Mouse (Mus musculus): Measurements from ENCODE around the gene Prmt7. TPM values are rescaled to one million over a fixed set of nuclear protein-coding genes. Genes with fewer than 3 reads are reported as not detected.

Gene Prmt7
- polyA plus RNA-seq, 1 experiment from 2014 or later, result 56.5 TPM

DNA sequence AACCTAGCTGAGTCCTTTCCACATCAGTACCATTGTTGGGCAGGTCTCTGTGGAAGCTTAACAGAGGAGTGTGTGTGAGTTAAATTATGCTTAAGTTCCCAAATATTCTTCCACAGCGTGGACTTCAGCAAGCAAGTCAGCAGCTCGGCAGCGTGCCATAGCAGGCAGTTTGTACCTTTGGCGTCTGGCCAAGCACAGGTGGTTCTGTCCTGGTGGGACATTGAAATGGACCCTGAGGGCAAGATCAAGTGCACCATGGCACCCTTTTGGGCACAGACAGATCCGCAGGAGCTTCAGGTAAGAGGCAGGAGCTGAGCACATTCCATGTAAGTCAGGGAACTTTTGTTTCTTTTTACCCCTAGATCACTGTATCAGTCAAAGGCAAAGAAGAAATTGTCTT, 26.4 kb downstream of the Prmt7 start:
- Histone ChIP-seq H3K27ac (replicated peaks; ENCODE audit: low read depth, low read length) (no peak overlapping the region), H3K9me3 (ENCODE audit: control insufficient read depth, low read length) (no peaks in the 10 kb centered on the region), H3K4me1 (ENCODE audit: control insufficient read depth, insufficient read depth, low read length) (no peaks in the 10 kb centered on the region), H3K36me3 (ENCODE audit: control insufficient read depth, insufficient read depth, low read length) (peaks cover 60% of the 10 kb centered on the region), H3K9ac (replicated peaks; ENCODE audit: low read length) (no peak overlapping the region), H3K4me3 (replicated peaks; ENCODE audit: low read depth, low read length) (no peak overlapping the region), H3K27me3 (ENCODE audit: control insufficient read depth, insufficient read depth, low read length) (no peaks in the 10 kb centered on the region), H3K4me2 (ENCODE audit: low read length) (no peak overlapping the region)
- ATAC-seq (ENCODE audit: low FRiP score, low TSS enrichment) (no peak), DNase-seq (no peak)
- WGBS, result 92% methylated on average over 5 of the region's 5 CpGs

DNA sequence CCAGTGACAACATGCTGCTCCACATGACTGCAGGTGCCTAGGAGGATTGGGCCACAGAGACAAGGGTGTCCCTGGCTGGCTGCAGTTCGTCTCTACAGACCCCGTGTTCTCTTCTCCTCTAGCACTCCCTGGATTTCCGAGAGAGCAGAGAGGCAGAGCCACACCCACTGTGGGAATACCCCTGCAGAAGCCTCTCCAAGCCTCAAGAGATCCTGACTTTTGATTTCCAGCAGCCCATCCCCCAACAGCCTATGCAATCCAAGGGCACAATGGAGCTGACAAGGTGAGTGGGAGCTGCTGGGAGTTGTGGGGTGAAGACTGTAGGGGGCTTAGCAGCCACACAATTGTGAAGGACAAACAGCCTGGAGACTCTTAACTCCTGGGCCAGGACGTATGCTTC, 39.5 kb downstream of the Prmt7 start:
- 0 out of 2 replicates have a peak, but pooled peaks cover 6% of the 10 kb centered on the region for H3K4me1 ChIP-seq (ENCODE audit: control insufficient read depth, insufficient read depth, low read length)
- peaks cover 84% of the 10 kb centered on the region for H3K36me3 ChIP-seq (ENCODE audit: control insufficient read depth, insufficient read depth, low read length)
- DNase-seq, result no peak
- no peaks in the 10 kb centered on the region for H3K27me3 ChIP-seq (ENCODE audit: control insufficient read depth, insufficient read depth, low read length)
- H3K4me3 ChIP-seq (replicated peaks; ENCODE audit: low read depth, low read length), result no peak overlapping the region
- 67% methylated on average over 4 of the region's 4 CpGs for WGBS
- ATAC-seq (ENCODE audit: low FRiP score, low TSS enrichment), result no peak
- H3K9me3 ChIP-seq (ENCODE audit: control insufficient read depth, low read length), result no peaks in the 10 kb centered on the region
- peak overlapping the region; percentile 52; the same call in 1 of the 2 replicates for H3K27ac ChIP-seq (replicated peaks; ENCODE audit: low read depth, low read length)
- no peak overlapping the region for H3K9ac ChIP-seq (replicated peaks; ENCODE audit: low read length)
- H3K4me2 ChIP-seq (ENCODE audit: low read length), result no peak overlapping the region

DNA sequence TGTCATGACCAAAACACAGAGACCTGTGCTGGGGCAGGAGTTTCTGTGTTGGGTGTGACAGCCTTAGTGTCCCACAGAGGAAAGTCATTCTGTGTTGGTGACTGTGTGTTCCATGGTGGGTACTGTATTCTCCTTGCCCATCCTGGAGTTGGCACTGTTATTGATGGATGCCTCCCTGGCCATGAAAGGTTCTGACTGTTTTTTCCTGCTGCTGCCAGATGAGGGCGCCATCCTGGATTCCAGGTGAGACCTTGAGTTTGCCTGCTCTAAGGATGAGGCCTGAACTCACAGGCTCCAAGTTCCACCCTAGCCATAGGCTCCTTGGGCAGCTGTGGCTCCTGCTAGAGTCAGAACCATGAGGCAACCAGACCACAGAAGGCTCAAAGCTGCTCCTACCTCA, 47.4 kb downstream of the Prmt7 start:
- no peak for ATAC-seq (ENCODE audit: low FRiP score, low TSS enrichment)
- Histone ChIP-seq H3K9me3 (ENCODE audit: control insufficient read depth, low read length) (no peaks in the 10 kb centered on the region), H3K27ac (replicated peaks; ENCODE audit: low read depth, low read length) (no peak overlapping the region), H3K36me3 (ENCODE audit: control insufficient read depth, insufficient read depth, low read length) (peaks cover 65% of the 10 kb centered on the region), H3K9ac (replicated peaks; ENCODE audit: low read length) (no peak overlapping the region), H3K27me3 (ENCODE audit: control insufficient read depth, insufficient read depth, low read length) (no peaks in the 10 kb centered on the region), H3K4me3 (replicated peaks; ENCODE audit: low read depth, low read length) (no peak overlapping the region), H3K4me1 (ENCODE audit: control insufficient read depth, insufficient read depth, low read length) (no peaks in the 10 kb centered on the region), H3K4me2 (ENCODE audit: low read length) (no peak overlapping the region)
- no peak for DNase-seq
- WGBS, result 26% methylated on average over 1 of the region's 1 CpGs

DNA sequence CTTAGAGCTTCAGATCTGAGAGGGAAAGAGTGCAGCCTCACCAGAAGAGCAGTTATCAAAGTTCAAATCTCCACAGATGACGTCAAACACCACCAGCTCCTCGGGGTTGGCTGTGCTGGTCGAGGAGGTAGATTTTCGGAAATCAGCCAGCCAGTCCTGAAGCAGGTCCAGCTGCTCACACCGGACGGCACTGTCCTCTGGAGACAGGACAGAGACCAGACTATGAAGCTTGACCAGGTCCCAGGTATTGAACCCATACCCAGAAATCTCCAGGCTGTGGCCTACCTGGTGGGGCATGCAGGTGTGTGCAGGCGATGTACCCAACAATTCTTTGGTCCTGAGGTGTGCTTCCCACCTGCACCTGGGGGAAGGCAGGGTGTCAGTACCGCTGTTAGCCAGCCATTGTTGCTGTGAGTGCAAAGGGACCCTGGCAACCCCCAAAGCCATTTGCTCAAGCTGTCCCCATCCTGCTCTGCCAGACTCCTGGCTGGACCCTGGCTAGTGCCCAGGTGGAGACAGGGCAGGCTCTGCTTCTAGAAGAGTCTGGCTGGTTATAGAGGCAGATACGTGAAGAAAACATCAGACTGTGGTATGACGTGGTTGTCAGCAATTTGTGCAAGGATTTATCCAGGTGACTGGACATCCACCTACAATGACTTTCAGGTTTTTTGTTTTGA, 49.0 kb downstream of the Prmt7 start:
- 94% methylated on average over 10 of the region's 10 CpGs for WGBS
- H3K9me3 ChIP-seq (ENCODE audit: control insufficient read depth, low read length), result no peaks in the 10 kb centered on the region
- DNase-seq (no peak), ATAC-seq (ENCODE audit: low FRiP score, low TSS enrichment) (no peak)
- no peaks in the 10 kb centered on the region for H3K27me3 ChIP-seq (ENCODE audit: control insufficient read depth, insufficient read depth, low read length)
- no peak overlapping the region for H3K9ac ChIP-seq (replicated peaks; ENCODE audit: low read length)
- no peak overlapping the region for H3K4me2 ChIP-seq (ENCODE audit: low read length)
- H3K4me3 ChIP-seq (replicated peaks; ENCODE audit: low read depth, low read length), result no peak overlapping the region
- no peaks in the 10 kb centered on the region for H3K4me1 ChIP-seq (ENCODE audit: control insufficient read depth, insufficient read depth, low read length)
- H3K27ac ChIP-seq (replicated peaks; ENCODE audit: low read depth, low read length), result no peak overlapping the region
- peaks cover 65% of the 10 kb centered on the region for H3K36me3 ChIP-seq (ENCODE audit: control insufficient read depth, insufficient read depth, low read length)

DNA sequence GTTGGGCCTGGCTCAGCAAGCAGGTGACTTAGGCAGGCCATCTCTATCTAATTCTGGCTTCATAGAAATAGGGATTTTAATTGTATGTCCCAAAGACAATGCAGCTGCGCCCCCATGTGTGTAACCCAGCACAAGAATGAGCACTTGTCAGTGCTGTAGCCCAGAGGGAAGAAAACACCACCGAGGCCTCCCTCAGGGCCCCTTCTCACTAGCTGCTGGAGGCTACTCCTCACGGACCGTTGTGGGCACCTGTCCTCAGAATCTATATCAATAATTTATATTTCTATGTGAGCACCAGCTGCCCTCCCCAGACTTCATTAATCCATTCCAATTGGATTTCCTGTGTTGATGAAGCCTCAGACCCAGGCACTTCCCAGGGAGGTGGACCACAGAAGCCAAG, 50.2 kb downstream of the Prmt7 start:
- Histone ChIP-seq H3K9ac (replicated peaks; ENCODE audit: low read length) (no peak overlapping the region), H3K9me3 (ENCODE audit: control insufficient read depth, low read length) (no peaks in the 10 kb centered on the region), H3K27me3 (ENCODE audit: control insufficient read depth, insufficient read depth, low read length) (no peaks in the 10 kb centered on the region), H3K4me3 (replicated peaks; ENCODE audit: low read depth, low read length) (no peak overlapping the region), H3K27ac (replicated peaks; ENCODE audit: low read depth, low read length) (no peak overlapping the region), H3K36me3 (ENCODE audit: control insufficient read depth, insufficient read depth, low read length) (peaks cover 65% of the 10 kb centered on the region), H3K4me2 (ENCODE audit: low read length) (no peak overlapping the region), H3K4me1 (ENCODE audit: control insufficient read depth, insufficient read depth, low read length) (no peaks in the 10 kb centered on the region)
- 57% methylated on average over 4 of the region's 4 CpGs for WGBS
- no peak for ATAC-seq (ENCODE audit: low FRiP score, low TSS enrichment)
- DNase-seq, result no peak

DNA sequence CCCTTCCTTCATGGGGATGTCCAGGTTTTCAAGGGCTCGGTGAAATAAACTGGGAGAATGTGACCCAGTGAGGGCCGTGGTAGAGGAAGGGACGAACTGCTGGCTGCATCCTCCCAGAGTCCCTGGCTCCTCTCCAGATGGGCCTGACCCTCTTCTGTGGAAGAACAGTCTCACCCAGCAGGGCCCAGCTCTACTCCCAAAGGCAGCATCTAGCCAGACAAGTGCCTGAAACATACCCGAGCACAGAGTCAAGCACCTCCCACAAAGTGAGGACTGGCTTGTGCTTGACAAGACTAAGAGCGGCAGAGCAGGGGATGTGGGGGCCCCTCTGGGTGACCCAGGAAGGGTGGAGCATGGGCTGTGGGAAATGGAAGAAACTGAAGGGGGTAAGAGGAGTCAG, 51.6 kb downstream of the Prmt7 start:
- H3K36me3 ChIP-seq (ENCODE audit: control insufficient read depth, insufficient read depth, low read length), result peaks cover 52% of the 10 kb centered on the region
- H3K4me3 ChIP-seq (replicated peaks; ENCODE audit: low read depth, low read length), result no peak overlapping the region
- no peaks in the 10 kb centered on the region for H3K27me3 ChIP-seq (ENCODE audit: control insufficient read depth, insufficient read depth, low read length)
- ATAC-seq (ENCODE audit: low FRiP score, low TSS enrichment), result no peak
- WGBS, result 75% methylated on average over 5 of the region's 5 CpGs
- H3K4me2 ChIP-seq (ENCODE audit: low read length), result no peak overlapping the region
- no peak overlapping the region for H3K27ac ChIP-seq (replicated peaks; ENCODE audit: low read depth, low read length)
- no peaks in the 10 kb centered on the region for H3K9me3 ChIP-seq (ENCODE audit: control insufficient read depth, low read length)
- H3K9ac ChIP-seq (replicated peaks; ENCODE audit: low read length), result no peak overlapping the region
- no peak for DNase-seq
- H3K4me1 ChIP-seq (ENCODE audit: control insufficient read depth, insufficient read depth, low read length), result no peaks in the 10 kb centered on the region

DNA sequence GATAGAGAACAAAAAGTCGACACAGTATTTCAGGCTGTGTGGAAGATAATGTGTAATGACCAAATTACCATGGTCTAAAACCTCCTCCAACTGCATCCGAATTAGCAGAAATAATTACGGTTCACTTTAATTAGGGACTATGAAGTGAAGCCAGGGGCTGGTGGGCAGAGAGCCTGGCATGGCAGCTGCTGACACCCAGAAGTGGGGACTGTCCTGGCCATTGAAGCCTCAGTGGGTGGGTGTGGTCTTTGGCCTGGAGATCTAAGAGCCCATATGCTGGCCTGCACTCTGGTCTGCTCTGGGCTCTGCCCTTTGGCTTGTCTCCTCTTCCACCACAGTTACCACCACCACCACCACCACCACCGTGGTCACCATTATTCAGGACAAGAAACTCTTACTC, 53.2 kb downstream of the Prmt7 start:
- Histone ChIP-seq H3K27me3 (ENCODE audit: control insufficient read depth, insufficient read depth, low read length) (no peaks in the 10 kb centered on the region), H3K27ac (replicated peaks; ENCODE audit: low read depth, low read length) (peak overlapping the region; percentile 61; the same call in 1 of the 2 replicates), H3K9ac (replicated peaks; ENCODE audit: low read length) (no peak overlapping the region), H3K9me3 (ENCODE audit: control insufficient read depth, low read length) (no peaks in the 10 kb centered on the region), H3K4me2 (ENCODE audit: low read length) (no peak overlapping the region), H3K36me3 (ENCODE audit: control insufficient read depth, insufficient read depth, low read length) (peaks cover 46% of the 10 kb centered on the region), H3K4me1 (ENCODE audit: control insufficient read depth, insufficient read depth, low read length) (no peaks in the 10 kb centered on the region), H3K4me3 (replicated peaks; ENCODE audit: low read depth, low read length) (no peak overlapping the region)
- DNase-seq (no peak), ATAC-seq (ENCODE audit: low FRiP score, low TSS enrichment) (no peak)
- 76% methylated on average over 4 of the region's 4 CpGs for WGBS

DNA sequence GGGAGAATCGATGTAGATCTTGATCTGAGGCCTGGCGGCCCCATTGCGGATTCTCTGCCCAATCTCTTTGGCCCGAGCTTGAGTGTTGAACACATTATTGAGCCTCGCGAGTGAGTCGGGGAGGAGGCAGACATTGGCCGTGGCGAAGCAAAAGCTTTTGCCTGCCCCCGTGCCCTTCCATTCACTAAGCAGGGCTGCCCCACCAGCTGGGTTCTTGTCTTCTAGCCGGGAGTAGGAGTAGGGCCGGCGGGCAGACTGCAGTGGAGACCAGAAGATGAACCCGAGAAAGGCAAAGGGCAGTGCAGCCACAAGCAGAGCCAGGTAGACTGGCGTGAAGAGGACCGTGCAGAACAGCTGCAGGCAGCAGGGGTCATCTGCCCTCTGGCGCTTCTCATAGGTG, 54.7 kb downstream of the Prmt7 start:
- peaks cover 7% of the 10 kb centered on the region for H3K4me1 ChIP-seq (ENCODE audit: control insufficient read depth, insufficient read depth, low read length)

DNA sequence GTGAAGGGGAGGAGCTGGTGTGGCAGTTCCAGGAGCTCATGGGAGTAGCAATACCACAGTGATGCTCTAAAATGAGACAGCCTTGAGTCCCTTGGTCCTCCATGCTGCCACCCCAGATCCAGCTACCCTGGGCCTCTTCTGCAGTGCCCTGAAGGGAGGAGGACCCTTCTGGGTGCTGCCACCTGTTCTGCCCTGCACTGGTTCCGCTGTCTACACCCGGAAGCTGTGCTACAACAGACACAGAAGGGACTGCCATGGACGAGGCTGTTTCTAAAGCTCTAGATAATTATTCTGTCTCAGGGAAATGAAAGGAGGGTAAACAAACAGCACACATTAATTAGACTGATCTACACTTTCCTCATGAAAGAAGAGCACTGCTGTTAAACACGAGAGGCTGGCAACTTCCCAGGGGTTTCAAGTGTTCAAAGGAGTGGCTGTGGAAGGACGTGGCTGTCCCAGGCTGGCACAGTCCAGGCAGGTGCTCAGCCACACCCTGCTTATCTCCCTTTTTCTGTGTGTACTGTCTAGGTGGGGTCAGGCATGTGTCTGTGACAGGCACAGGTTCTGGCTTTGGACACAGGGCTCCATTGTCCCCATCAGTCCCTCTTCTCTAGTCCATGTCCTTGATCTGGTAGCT, 58.1 kb downstream of the Prmt7 start:
- peaks cover 20% of the 10 kb centered on the region for H3K36me3 ChIP-seq (ENCODE audit: control insufficient read depth, insufficient read depth, low read length)
- H3K9me3 ChIP-seq (ENCODE audit: control insufficient read depth, low read length), result no peaks in the 10 kb centered on the region
- no peak overlapping the region for H3K9ac ChIP-seq (replicated peaks; ENCODE audit: low read length)
- no peak overlapping the region for H3K4me2 ChIP-seq (ENCODE audit: low read length)
- peaks cover 29% of the 10 kb centered on the region for H3K4me1 ChIP-seq (ENCODE audit: control insufficient read depth, insufficient read depth, low read length)
- no peak overlapping the region for H3K4me3 ChIP-seq (replicated peaks; ENCODE audit: low read depth, low read length)
- no peak for DNase-seq
- WGBS, result 75% methylated on average over 5 of the region's 5 CpGs
- no peak overlapping the region for H3K27ac ChIP-seq (replicated peaks; ENCODE audit: low read depth, low read length)
- no peaks in the 10 kb centered on the region for H3K27me3 ChIP-seq (ENCODE audit: control insufficient read depth, insufficient read depth, low read length)
- no peak for ATAC-seq (ENCODE audit: low FRiP score, low TSS enrichment)

More for the DNA sequence above, 54.7 kb downstream of the Prmt7 start:
- DNase-seq, result no peak
- WGBS, result 87% methylated on average over 17 of the region's 17 CpGs
- Histone ChIP-seq H3K9me3 (ENCODE audit: control insufficient read depth, low read length) (no peaks in the 10 kb centered on the region), H3K36me3 (ENCODE audit: control insufficient read depth, insufficient read depth, low read length) (peaks cover 34% of the 10 kb centered on the region), H3K4me3 (replicated peaks; ENCODE audit: low read depth, low read length) (no peak overlapping the region), H3K27me3 (ENCODE audit: control insufficient read depth, insufficient read depth, low read length) (no peaks in the 10 kb centered on the region), H3K9ac (replicated peaks; ENCODE audit: low read length) (no peak overlapping the region), H3K4me2 (ENCODE audit: low read length) (no peak overlapping the region), H3K27ac (replicated peaks; ENCODE audit: low read depth, low read length) (no peak overlapping the region)
- ATAC-seq (ENCODE audit: low FRiP score, low TSS enrichment), result no peak

Measured in midbrain, embryonic 14.5 days (tissue).